Mouse (Mus musculus) kidney, postnatal 0 days (tissue): Measurements from ENCODE around the gene Traip. TPM values are rescaled to one million over a fixed set of nuclear protein-coding genes. Genes with fewer than 3 reads are reported as not detected.

Experiments used
- ATAC-seq: fragments of 200-750 bp; cut with Nextera tagmentation; replicated peaks from 2 replicates; pipeline ENCODE4 v1.8.0; 2017; ENCODE audit warnings: low read depth, moderate number of reproducible peaks, moderate TSS enrichment, moderate library complexity; ENCODE audit not compliant: low FRiP score
- DNase-seq: peaks from one replicate; pipeline ENCODE4 v3.0.0-alpha.2; 2016; ENCODE audit warnings: low spot score
- H3K27ac ChIP-seq: fragments of 300-500 bp; sonication (generic); 2 replicates; pipeline ENCODE4 v1.5.1; 2014; ENCODE audit warnings: mild to moderate bottlenecking
- H3K27me3 ChIP-seq: fragments of 300-500 bp; sonication (generic); 2 replicates; pipeline ENCODE4 v1.6.1; 2014; ENCODE audit warnings: low read length, mixed read lengths; ENCODE audit not compliant: insufficient read depth
- H3K36me3 ChIP-seq: fragments of 300-500 bp; sonication (generic); 2 replicates; pipeline ENCODE4 v1.6.1; 2014; ENCODE audit warnings: low read length, mixed read lengths; ENCODE audit not compliant: insufficient read depth
- H3K4me1 ChIP-seq: fragments of 300-500 bp; sonication (generic); replicated peaks from 2 replicates; pipeline ENCODE4 v1.6.1; 2014; ENCODE audit warnings: antibody characterized with exemption, low read length, mixed read lengths; ENCODE audit not compliant: insufficient read depth
- H3K4me2 ChIP-seq: fragments of 300-500 bp; sonication (generic); 2 replicates; pipeline ENCODE4 v1.6.1; 2014; ENCODE audit warnings: mild to moderate bottlenecking, low read length, moderate library complexity, mixed read lengths
- H3K4me3 ChIP-seq: fragments of 300-500 bp; sonication (generic); replicated peaks from 2 replicates; pipeline ENCODE4 v1.5.1; 2014; ENCODE audit warnings: low read depth, low read length
- H3K9ac ChIP-seq: fragments of 300-500 bp; sonication (generic); 2 replicates; pipeline ENCODE4 v1.6.1; 2014; ENCODE audit warnings: low read depth, low read length
- H3K9me3 ChIP-seq: fragments of 300-500 bp; sonication (generic); replicated peaks from 2 replicates; pipeline ENCODE4 v1.6.1; 2016; ENCODE audit warnings: low read length, inconsistent platforms, mixed read lengths
- CTCF ChIP-seq: IDR thresholded peaks from 2 replicates; pipeline ENCODE4 v1.5.1; 2016; ENCODE audit warnings: antibody characterized with exemption, low read depth, mild to moderate bottlenecking, moderate library complexity
- WGBS: fragments of 180-500 bp; shearing (Covaris S2); extraction: QIAGEN DNeasy Blood & Tissue Kit; methylation state at CpG from one replicate; pipeline ENCODE4 v1.1.7; 2014; 5-methylcytosine and 5-hydroxymethylcytosine counted together
- polyA plus RNA-seq: library from polyadenylated mRNA; unstranded; fragments of >200 nt; fragmentation: Nextera tagmentation; extraction: Ambion mirVana; gene quantifications from 2 replicates; pipeline ENCODE4 v1.2.1, GENCODE M21; 2015

Traip gene
- polyA plus RNA-seq, 1 experiment from 2014 or later: 10.2 TPM

GRCm38 (mm10) chr9:107982681-107983346 is 32.9 kb downstream of the Traip start, which contains the start of gene Gm20661:
TSS of gene Gm20661 (plus strand) at chr9:107983058.
- H3K36me3 ChIP-seq: no peaks in the 10 kb centered on the region
- no peaks in the 10 kb centered on the region for H3K27me3 ChIP-seq
- 14% methylated on average over 14 of the region's 14 CpGs for WGBS
- no peak for TF ChIP-seq CTCF
- H3K4me1 ChIP-seq: peaks cover 22% of the 10 kb centered on the region
- peak; percentile 96 for DNase-seq
- peak within 1 kb of the TSS; percentile 82 for H3K4me2 ChIP-seq
- H3K9ac ChIP-seq: peak within 1 kb of the TSS; percentile 67
- no peaks in the 10 kb centered on the region for H3K9me3 ChIP-seq
- H3K4me3 ChIP-seq: peak within 1 kb of the TSS; percentile 67
- H3K27ac ChIP-seq: peak within 1 kb of the TSS; percentile 98
- peak; percentile 72 for ATAC-seq

- no peaks in the 10 kb centered on the region for H3K36me3 ChIP-seq
- peak overlapping the region; percentile 98 for H3K27ac ChIP-seq
- H3K4me1 ChIP-seq: peaks cover 22% of the 10 kb centered on the region
- H3K4me3 ChIP-seq: peak overlapping the region; percentile 67
- no peaks in the 10 kb centered on the region for H3K27me3 ChIP-seq
- WGBS: 14% methylated on average over 4 of the region's 4 CpGs
- TF ChIP-seq CTCF: no peak
- DNase-seq (peak; percentile 97), ATAC-seq (peak; percentile 41)
- peak overlapping the region; percentile 67 for H3K9ac ChIP-seq
- no peaks in the 10 kb centered on the region for H3K9me3 ChIP-seq
- H3K4me2 ChIP-seq: peak overlapping the region; percentile 82
Observed at GRCm38 (mm10) chr9:107983421-107983890, 33.5 kb downstream of the Traip start.

GRCm38 (mm10) chr9:107984052-107984753 is 34.3 kb downstream of the Traip start:
- no peak for TF ChIP-seq CTCF
- H3K36me3 ChIP-seq: no peaks in the 10 kb centered on the region
- H3K9me3 ChIP-seq: no peaks in the 10 kb centered on the region
- DNase-seq (no peak), ATAC-seq (no peak)
- WGBS: 42% methylated on average over 19 of the region's 19 CpGs
- H3K4me2 ChIP-seq: peak overlapping the region; percentile 82
- no peaks in the 10 kb centered on the region for H3K27me3 ChIP-seq
- H3K4me3 ChIP-seq: peak overlapping the region; percentile 67
- peak overlapping the region; percentile 67 for H3K9ac ChIP-seq
- peak overlapping the region; percentile 98 for H3K27ac ChIP-seq
- peaks cover 22% of the 10 kb centered on the region for H3K4me1 ChIP-seq

GRCm38 (mm10) chr9:107984754-107985055 is 34.8 kb downstream of the Traip start:
- Histone ChIP-seq H3K9ac (peak overlapping the region; percentile 67), H3K4me2 (peak overlapping the region; percentile 82), H3K9me3 (no peaks in the 10 kb centered on the region), H3K4me1 (peaks cover 22% of the 10 kb centered on the region), H3K36me3 (no peaks in the 10 kb centered on the region), H3K4me3 (peak overlapping the region; percentile 67), H3K27ac (peak overlapping the region; percentile 98), H3K27me3 (no peaks in the 10 kb centered on the region)
- DNase-seq (no peak), ATAC-seq (no peak)
- no peak for TF ChIP-seq CTCF
- 32% methylated on average over 9 of the region's 9 CpGs for WGBS

- Histone ChIP-seq H3K4me3 (peak within 1 kb of the TSS; percentile 67), H3K27ac (peak within 1 kb of the TSS; percentile 98), H3K9me3 (no peaks in the 10 kb centered on the region), H3K27me3 (no peaks in the 10 kb centered on the region), H3K36me3 (no peaks in the 10 kb centered on the region), H3K4me1 (peaks cover 22% of the 10 kb centered on the region), H3K4me2 (peak within 1 kb of the TSS; percentile 82), H3K9ac (peak within 1 kb of the TSS; percentile 67)
- TF ChIP-seq CTCF: no peak; the same call in 1 of the 2 replicates
- ATAC-seq (peak; percentile 44), DNase-seq (peak; percentile 94)
- WGBS: under 1% methylated on average over 58 of the region's 58 CpGs
Observed at GRCm38 (mm10) chr9:107985131-107986119, 35.5 kb downstream of the Traip start, which contains the start of gene Inka1. TSS of gene Inka1 (minus strand) at chr9:107985879.
